Mouse (Mus musculus) embryonic fibroblast, embryonic 13.5 days (primary cell): Measurements from ENCODE around the gene Fam160a1.

Source experiments
- CTCF ChIP-seq: IDR thresholded peaks from 2 replicates; pipeline ENCODE4 v1.5.1; 2011; ENCODE audit warnings: mild to moderate bottlenecking, control low read depth, low read length, moderate library complexity, borderline replicate concordance; ENCODE audit not compliant: insufficient read depth
- POLR2A ChIP-seq: IDR thresholded peaks from 2 replicates; pipeline ENCODE4 v1.6.1; 2011; ENCODE audit warnings: low read depth, mild to moderate bottlenecking, control low read depth, low read length, moderate library complexity

GRCm38 (mm10) chr3:85619751-85620150 is 197.3 kb downstream of the Fam160a1 start:
- TF ChIP-seq CTCF (no peak), POLR2A (no peak)
